Mouse (Mus musculus) right cerebral cortex, postnatal 14 days (tissue): ENCODE results near the gene Lancl1.

Experiments used
- DNase-seq: peaks from one replicate; pipeline ENCODE4 v3.0.0; 2022

Lancl1 gene

GRCm38 (mm10) chr1:67038246-67038987 is at the start of gene Lancl1:
Gene Lancl1, minus strand, starts transcription at chr1:67038872.
- peak; percentile 92 for DNase-seq

GRCm38 (mm10) chr1:67079146-67079545 is 40.5 kb upstream of the Lancl1 start:
- DNase-seq = no peak

GRCm38 (mm10) chr1:67078666-67079065 is 40.0 kb upstream of the Lancl1 start:
- no peak for DNase-seq

GRCm38 (mm10) chr1:67077739-67078138 is 39.1 kb upstream of the Lancl1 start:
- no peak for DNase-seq

GRCm38 (mm10) chr1:67067561-67067960 is 28.9 kb upstream of the Lancl1 start:
- DNase-seq = no peak

- DNase-seq = no peak
These were observed 26.9 kb upstream of the Lancl1 start for GRCm38 (mm10) chr1:67065347-67066270.

- peak; percentile 76 for DNase-seq
These were observed 22.9 kb upstream of the Lancl1 start for GRCm38 (mm10) chr1:67061456-67062085.

- DNase-seq = no peak
These were observed 17.1 kb upstream of the Lancl1 start for GRCm38 (mm10) chr1:67055816-67056215.

GRCm38 (mm10) chr1:67052721-67053120 is 14.0 kb upstream of the Lancl1 start:
- no peak for DNase-seq

GRCm38 (mm10) chr1:67049600-67049999 is 10.9 kb upstream of the Lancl1 start:
- DNase-seq = no peak

GRCm38 (mm10) chr1:67048696-67049095 is 10.0 kb upstream of the Lancl1 start:
- no peak for DNase-seq

GRCm38 (mm10) chr1:67045100-67045499 is 6.4 kb upstream of the Lancl1 start:
- DNase-seq = no peak

GRCm38 (mm10) chr1:67042583-67042982 is 3.9 kb upstream of the Lancl1 start:
- DNase-seq = no peak

GRCm38 (mm10) chr1:67039083-67039482 is 411 bp upstream of the Lancl1 start:
- no peak for DNase-seq

- no peak for DNase-seq
These were observed 1.5 kb downstream of the Lancl1 start for GRCm38 (mm10) chr1:67037198-67037597.

GRCm38 (mm10) chr1:67033278-67033677 is 5.4 kb downstream of the Lancl1 start:
- DNase-seq = no peak

- no peak for DNase-seq
These were observed 11.7 kb downstream of the Lancl1 start for GRCm38 (mm10) chr1:67026927-67027511.

- DNase-seq = no peak
These were observed 12.5 kb downstream of the Lancl1 start for GRCm38 (mm10) chr1:67026142-67026541.

- no peak for DNase-seq
These were observed 15.9 kb downstream of the Lancl1 start for GRCm38 (mm10) chr1:67022767-67023166.

- no peak for DNase-seq
These were observed 16.6 kb downstream of the Lancl1 start for GRCm38 (mm10) chr1:67022051-67022450.

GRCm38 (mm10) chr1:67020637-67021161 is 18.0 kb downstream of the Lancl1 start:
- DNase-seq = peak; percentile 29

- DNase-seq = no peak
These were observed 21.4 kb downstream of the Lancl1 start for GRCm38 (mm10) chr1:67017101-67017870.
